Mouse (Mus musculus): ENCODE results near the gene Sfta2.

The Sfta2 gene

DNA sequence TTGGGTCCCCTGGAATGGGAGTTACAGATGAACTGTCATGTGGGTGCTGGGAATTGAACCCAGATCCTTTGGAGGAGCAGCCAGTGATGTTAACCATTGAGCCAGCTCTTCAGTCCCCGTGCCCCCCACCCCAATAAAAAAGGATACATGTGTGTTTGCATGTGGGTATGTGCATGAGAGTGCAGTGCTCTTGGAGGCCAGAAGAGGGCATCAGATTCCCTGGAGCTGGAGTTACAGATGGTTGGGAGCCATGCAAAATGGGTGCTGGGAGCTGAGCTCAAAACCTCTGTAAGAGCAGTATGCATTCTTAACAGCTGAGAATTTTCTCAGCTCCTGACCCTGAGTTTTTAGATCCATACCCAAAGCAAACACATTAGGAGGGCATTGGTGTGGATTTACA, 14.1 kb upstream of the Sfta2 start:
- Histone ChIP-seq H3K4me3 (replicated peaks; ENCODE audit: low read length) (no peak overlapping the region), H3K9me3 (ENCODE audit: low read length) (peaks cover 6% of the 10 kb centered on the region), H3K4me1 (replicated peaks; ENCODE audit: low read depth, low read length) (peaks cover 42% of the 10 kb centered on the region), H3K36me3 (ENCODE audit: insufficient read depth, low read length) (no peaks in the 10 kb centered on the region), H3K27me3 (ENCODE audit: insufficient read depth, low read length) (no peaks in the 10 kb centered on the region)
- TF ChIP-seq POU5F1 (IDR thresholded peaks at IDR 0.05; ENCODE audit: borderline replicate concordance, low read length) (no peak), CTCF (conservative IDR thresholded peaks at IDR 0.05; ENCODE audit: low read length) (peak; percentile 30)

DNA sequence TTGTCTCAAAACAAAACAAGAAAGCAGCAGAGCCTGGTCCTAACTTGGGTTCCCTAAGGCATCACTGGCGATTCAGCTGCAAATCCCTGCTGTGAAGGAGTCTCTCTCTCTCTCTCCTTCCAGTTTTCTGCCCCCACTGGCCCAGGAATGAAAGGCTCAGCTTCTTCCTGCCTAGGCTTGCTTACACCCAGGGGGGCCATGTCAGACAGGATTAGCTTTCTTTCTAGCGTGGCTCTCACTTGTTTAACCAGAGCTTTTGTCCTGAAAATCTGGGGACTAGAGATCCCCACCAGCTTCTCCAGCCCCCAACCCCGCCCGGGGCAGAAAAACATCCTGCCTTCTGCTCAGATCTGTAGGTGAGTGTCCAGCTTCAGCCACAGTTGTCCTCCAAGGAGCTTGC, 13.0 kb upstream of the Sfta2 start:
- Histone ChIP-seq H3K4me3 (replicated peaks; ENCODE audit: low read length) (no peak overlapping the region), H3K36me3 (ENCODE audit: insufficient read depth, low read length) (no peaks in the 10 kb centered on the region), H3K4me1 (replicated peaks; ENCODE audit: low read depth, low read length) (peaks cover 49% of the 10 kb centered on the region), H3K27me3 (ENCODE audit: insufficient read depth, low read length) (no peaks in the 10 kb centered on the region), H3K9me3 (ENCODE audit: low read length) (peaks cover 6% of the 10 kb centered on the region)
- TF ChIP-seq CTCF (conservative IDR thresholded peaks at IDR 0.05; ENCODE audit: low read length) = no peak
- no peak for TF ChIP-seq NANOG (IDR thresholded peaks at IDR 0.05; ENCODE audit: borderline replicate concordance, low read length)
- no peak for TF ChIP-seq POU5F1 (IDR thresholded peaks at IDR 0.05; ENCODE audit: borderline replicate concordance, low read length)

DNA sequence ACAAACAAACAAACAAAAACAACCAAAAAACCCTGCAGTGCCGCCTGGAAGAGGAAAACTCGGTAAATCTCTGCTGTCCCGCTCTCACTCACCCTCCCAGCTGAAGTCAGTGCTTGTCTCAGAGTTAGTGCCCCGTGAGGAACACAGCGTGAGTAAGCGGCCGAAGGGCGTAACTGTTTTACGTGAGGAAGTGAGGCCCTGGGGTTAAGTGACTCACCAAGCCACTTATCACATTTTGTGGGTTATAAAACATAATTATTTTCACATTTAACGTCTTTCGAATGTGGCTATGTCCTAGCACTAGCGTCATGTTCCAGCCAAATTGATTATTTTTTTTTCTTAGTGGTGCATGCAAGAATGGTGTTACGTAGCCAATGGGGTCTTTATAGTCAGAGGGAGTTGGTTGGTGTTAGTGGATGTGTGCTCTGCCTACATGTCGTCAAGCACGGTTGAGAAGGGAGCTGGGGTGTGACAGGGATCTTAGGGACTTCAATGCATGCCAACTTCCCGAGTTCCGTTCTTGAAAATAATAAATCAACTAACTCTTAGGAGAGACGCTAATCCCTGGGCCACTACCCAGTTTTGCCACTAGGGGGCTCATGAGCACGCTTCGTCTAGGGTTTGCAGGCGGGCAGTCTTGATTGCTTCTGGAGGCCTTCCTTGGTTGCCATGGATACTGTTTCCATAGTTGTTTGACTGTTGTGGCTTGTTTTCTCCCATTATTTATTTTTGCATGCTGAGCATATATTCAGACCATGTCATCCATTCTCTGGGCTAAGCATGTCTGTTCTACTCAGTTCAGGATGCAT, 10.7 kb upstream of the Sfta2 start:
- H3K4me1 ChIP-seq (replicated peaks; ENCODE audit: low read depth, low read length) = peaks cover 63% of the 10 kb centered on the region
- TF ChIP-seq NANOG (IDR thresholded peaks at IDR 0.05; ENCODE audit: borderline replicate concordance, low read length) = no peak
- TF ChIP-seq POU5F1 (IDR thresholded peaks at IDR 0.05; ENCODE audit: borderline replicate concordance, low read length) = no peak
- TF ChIP-seq CTCF (conservative IDR thresholded peaks at IDR 0.05; ENCODE audit: low read length) = peak; percentile 98
- peaks cover 6% of the 10 kb centered on the region for H3K9me3 ChIP-seq (ENCODE audit: low read length)
- peak overlapping the region; percentile 39; the same call in 1 of the 2 replicates for H3K4me3 ChIP-seq (replicated peaks; ENCODE audit: low read length)
- no peaks in the 10 kb centered on the region for H3K36me3 ChIP-seq (ENCODE audit: insufficient read depth, low read length)
- H3K27me3 ChIP-seq (ENCODE audit: insufficient read depth, low read length) = no peaks in the 10 kb centered on the region

DNA sequence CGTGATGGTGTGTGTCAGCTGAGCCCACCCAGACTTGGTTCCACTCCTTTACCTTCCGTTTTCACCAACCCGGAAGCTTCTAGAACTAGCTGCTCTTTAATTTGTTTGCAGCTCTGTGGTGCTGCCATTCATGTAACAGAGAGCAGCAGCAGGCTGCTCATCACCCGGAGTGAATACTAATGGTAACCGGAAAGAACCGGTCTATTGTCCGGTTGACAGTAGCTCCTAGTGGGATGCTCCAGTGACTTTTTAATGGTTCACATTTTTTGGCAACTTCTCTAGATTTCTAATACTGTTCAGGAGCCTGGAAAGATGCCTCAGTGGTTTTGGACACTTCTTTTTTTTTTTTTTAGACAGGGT, 10.2 kb upstream of the Sfta2 start:
- Histone ChIP-seq H3K36me3 (ENCODE audit: insufficient read depth, low read length) (no peaks in the 10 kb centered on the region), H3K9me3 (ENCODE audit: low read length) (peaks cover 7% of the 10 kb centered on the region)

DNA sequence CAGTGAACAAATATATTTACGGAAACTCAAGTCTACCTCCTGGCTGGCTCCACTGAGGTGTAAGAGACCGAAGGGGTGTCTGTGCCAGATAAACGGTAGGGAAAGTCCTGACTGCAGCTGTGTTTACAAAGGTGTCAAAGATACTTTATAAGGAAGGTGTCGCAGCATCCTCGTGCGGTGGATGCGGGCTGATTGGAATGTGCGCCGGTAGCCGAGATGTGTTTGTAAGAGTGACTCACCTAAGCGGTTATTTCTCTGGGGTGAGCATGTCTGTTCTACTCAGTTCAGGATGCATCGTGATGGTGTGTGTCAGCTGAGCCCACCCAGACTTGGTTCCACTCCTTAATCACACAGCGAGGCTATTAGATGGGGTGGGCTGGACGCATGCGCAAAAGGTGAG, 9.6 kb upstream of the Sfta2 start:
- Histone ChIP-seq H3K9me3 (ENCODE audit: low read length) (peaks cover 11% of the 10 kb centered on the region), H3K36me3 (ENCODE audit: insufficient read depth, low read length) (no peaks in the 10 kb centered on the region)
- no peak for TF ChIP-seq POU5F1 (IDR thresholded peaks at IDR 0.05; ENCODE audit: borderline replicate concordance, low read length)
- no peak for TF ChIP-seq NANOG (IDR thresholded peaks at IDR 0.05; ENCODE audit: borderline replicate concordance, low read length)
- no peak for TF ChIP-seq CTCF (conservative IDR thresholded peaks at IDR 0.05; ENCODE audit: low read length)

More for the DNA sequence above, 10.2 kb upstream of the Sfta2 start:
- Histone ChIP-seq H3K4me1 (replicated peaks; ENCODE audit: low read depth, low read length) (peaks cover 61% of the 10 kb centered on the region), H3K4me3 (replicated peaks; ENCODE audit: low read length) (no peak overlapping the region), H3K27me3 (ENCODE audit: insufficient read depth, low read length) (no peaks in the 10 kb centered on the region)
- TF ChIP-seq POU5F1 (IDR thresholded peaks at IDR 0.05; ENCODE audit: borderline replicate concordance, low read length) (no peak), NANOG (IDR thresholded peaks at IDR 0.05; ENCODE audit: borderline replicate concordance, low read length) (no peak), CTCF (conservative IDR thresholded peaks at IDR 0.05; ENCODE audit: low read length) (no peak)

DNA sequence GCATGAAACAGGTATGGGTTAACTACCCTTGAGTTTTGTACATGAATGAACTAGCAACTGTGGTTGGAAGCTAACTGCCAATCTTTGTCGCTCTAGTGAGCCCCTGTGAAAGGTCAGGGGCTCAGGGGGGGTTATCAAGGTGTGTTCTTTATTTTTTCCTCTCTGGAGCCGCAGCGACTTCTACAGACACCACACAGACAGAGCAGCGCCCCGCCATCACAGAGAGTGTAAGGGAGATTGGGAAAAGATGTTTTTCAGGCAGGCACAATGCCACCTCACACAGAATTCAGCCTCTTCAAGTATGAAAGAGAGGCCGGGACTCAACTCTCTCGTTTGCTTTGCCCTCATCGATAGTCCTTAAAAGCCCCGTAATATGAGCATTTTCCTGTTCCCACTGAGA, 9.2 kb upstream of the Sfta2 start:
- no peaks in the 10 kb centered on the region for H3K27me3 ChIP-seq (ENCODE audit: insufficient read depth, low read length)
- H3K36me3 ChIP-seq (ENCODE audit: insufficient read depth, low read length) = no peaks in the 10 kb centered on the region
- peaks cover 12% of the 10 kb centered on the region for H3K9me3 ChIP-seq (ENCODE audit: low read length)
- peak overlapping the region; percentile 29; the same call in 1 of the 2 replicates for H3K4me3 ChIP-seq (replicated peaks; ENCODE audit: low read length)
- no peak for TF ChIP-seq POU5F1 (IDR thresholded peaks at IDR 0.05; ENCODE audit: borderline replicate concordance, low read length)
- TF ChIP-seq CTCF (conservative IDR thresholded peaks at IDR 0.05; ENCODE audit: low read length) = peak; percentile 31
- TF ChIP-seq NANOG (IDR thresholded peaks at IDR 0.05; ENCODE audit: borderline replicate concordance, low read length) = no peak
- peaks cover 58% of the 10 kb centered on the region for H3K4me1 ChIP-seq (replicated peaks; ENCODE audit: low read depth, low read length)

More for the DNA sequence above, 9.6 kb upstream of the Sfta2 start:
- peaks cover 58% of the 10 kb centered on the region for H3K4me1 ChIP-seq (replicated peaks; ENCODE audit: low read depth, low read length)
- no peaks in the 10 kb centered on the region for H3K27me3 ChIP-seq (ENCODE audit: insufficient read depth, low read length)
- H3K4me3 ChIP-seq (replicated peaks; ENCODE audit: low read length) = peak overlapping the region; percentile 29; the same call in 1 of the 2 replicates

DNA sequence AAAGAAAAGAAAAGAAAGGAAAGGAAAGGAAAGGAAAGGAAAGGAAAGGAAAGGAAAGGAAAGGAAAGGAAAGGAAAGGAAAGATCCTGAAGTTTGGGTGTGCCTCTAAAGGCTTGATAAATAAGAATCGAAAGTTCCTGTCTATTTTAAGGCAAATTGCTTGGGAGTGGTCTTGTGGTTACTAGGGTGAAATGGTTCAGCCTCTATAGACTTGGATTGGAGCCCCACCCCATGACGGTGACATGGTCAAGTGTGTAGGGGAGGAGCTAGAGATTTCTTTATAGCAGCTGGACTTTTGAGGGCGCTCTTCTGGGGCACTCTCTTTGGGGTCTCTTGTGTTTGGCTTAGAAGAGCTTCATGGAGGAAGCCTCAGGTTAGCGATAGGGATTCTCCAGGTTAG, 7.6 kb upstream of the Sfta2 start:
- H3K27me3 ChIP-seq (ENCODE audit: insufficient read depth, low read length) = no peaks in the 10 kb centered on the region
- H3K9me3 ChIP-seq (ENCODE audit: low read length) = peaks cover 21% of the 10 kb centered on the region
- TF ChIP-seq CTCF (conservative IDR thresholded peaks at IDR 0.05; ENCODE audit: low read length) (no peak), NANOG (IDR thresholded peaks at IDR 0.05; ENCODE audit: borderline replicate concordance, low read length) (no peak), POU5F1 (IDR thresholded peaks at IDR 0.05; ENCODE audit: borderline replicate concordance, low read length) (no peak)
- peaks cover 53% of the 10 kb centered on the region for H3K4me1 ChIP-seq (replicated peaks; ENCODE audit: low read depth, low read length)
- no peak overlapping the region for H3K4me3 ChIP-seq (replicated peaks; ENCODE audit: low read length)
- H3K36me3 ChIP-seq (ENCODE audit: insufficient read depth, low read length) = no peaks in the 10 kb centered on the region

DNA sequence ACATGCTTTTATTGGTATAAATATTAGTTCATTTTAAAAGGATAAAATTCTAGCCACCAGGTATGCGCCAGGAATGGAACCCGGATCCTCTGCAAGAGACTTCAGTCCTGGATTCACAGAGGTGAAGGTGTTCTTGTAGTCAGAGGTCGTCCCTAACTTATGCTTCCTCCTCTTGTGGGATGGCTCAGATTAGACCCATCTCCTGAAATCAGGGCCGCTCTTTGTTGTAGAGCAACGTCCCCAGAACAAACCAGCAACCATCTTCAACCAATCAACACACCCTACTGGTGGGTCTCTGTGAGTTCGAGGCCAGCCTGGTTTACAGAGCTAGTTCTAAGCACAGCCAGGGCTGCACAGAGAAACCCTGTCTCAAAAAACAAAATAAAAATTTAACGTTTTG, 6.9 kb upstream of the Sfta2 start:
- Histone ChIP-seq H3K4me3 (replicated peaks; ENCODE audit: low read length) (no peak overlapping the region), H3K4me1 (replicated peaks; ENCODE audit: low read depth, low read length) (peaks cover 53% of the 10 kb centered on the region), H3K36me3 (ENCODE audit: insufficient read depth, low read length) (no peaks in the 10 kb centered on the region), H3K9me3 (ENCODE audit: low read length) (peaks cover 27% of the 10 kb centered on the region), H3K27me3 (ENCODE audit: insufficient read depth, low read length) (no peaks in the 10 kb centered on the region)
- TF ChIP-seq NANOG (IDR thresholded peaks at IDR 0.05; ENCODE audit: borderline replicate concordance, low read length) (no peak), CTCF (conservative IDR thresholded peaks at IDR 0.05; ENCODE audit: low read length) (no peak), POU5F1 (IDR thresholded peaks at IDR 0.05; ENCODE audit: borderline replicate concordance, low read length) (no peak)

Measured in E14TG2a.4 (cell line).